Mouse (Mus musculus): ENCODE results near the gene Fbxw17. TPM values are rescaled to one million over a fixed set of nuclear protein-coding genes. Genes with fewer than 3 reads are reported as not detected.
"Not testable (repeated sequence)": the region's sequence is repeated elsewhere in the genome, so short reads cannot be mapped to it uniquely, and the experiment has no call there.

Gene Fbxw17
- polyA plus RNA-seq, 2 experiments, result 3.4 to 3.5 TPM

GRCm38 (mm10) chr13:50424517-50424916 lies 6.9 kb downstream of the Fbxw17 start:
- TF ChIP-seq EP300 (IDR thresholded peaks at IDR 0.05; ENCODE audit: low read depth) (no peak), CTCF (IDR thresholded peaks at IDR 0.05; ENCODE audit: low read depth) (no peak)
- Histone ChIP-seq H3K9me3 (ENCODE audit: control insufficient read depth, low read length) (no peaks in the 10 kb centered on the region), H3K4me2 (ENCODE audit: low read depth) (no peak overlapping the region), H3K27ac (no peak overlapping the region), H3K36me3 (replicated peaks; ENCODE audit: control insufficient read depth, insufficient read depth, low read depth) (no peaks in the 10 kb centered on the region), H3K27me3 (ENCODE audit: control insufficient read depth, insufficient read depth, low read length) (no peaks in the 10 kb centered on the region), H3K4me1 (replicated peaks; ENCODE audit: control insufficient read depth in 2 of 2, insufficient read depth in 2 of 2, low read length in 1 of 2) (no peaks in the 10 kb centered on the region; a peak in 1 of 4 replicates), H3K4me3 (ENCODE audit: insufficient read depth in 1 of 2, low read depth in 2 of 2, low read length in 2 of 2) (no peak overlapping the region), H3K9ac (replicated peaks) (no peak overlapping the region)
- ATAC-seq (ENCODE audit: insufficient read depth) (no peak), DNase-seq (ENCODE audit: low read depth in 3 of 3, low spot score in 3 of 3) (no peak)
- WGBS (ENCODE audit: insufficient replicate concordance), result 79% methylated on average over 2 of the region's 2 CpGs

- H3K4me3 ChIP-seq (ENCODE audit: insufficient read depth in 1 of 2, low read depth in 2 of 2, low read length in 2 of 2), result no peak overlapping the region
- H3K36me3 ChIP-seq (replicated peaks; ENCODE audit: control insufficient read depth, insufficient read depth, low read depth), result no peaks in the 10 kb centered on the region
- H3K27me3 ChIP-seq (ENCODE audit: control insufficient read depth, insufficient read depth, low read length), result no peaks in the 10 kb centered on the region
- no peak overlapping the region for H3K4me2 ChIP-seq (ENCODE audit: low read depth)
- TF ChIP-seq CTCF (IDR thresholded peaks at IDR 0.05; ENCODE audit: low read depth), result no peak
- TF ChIP-seq EP300 (IDR thresholded peaks at IDR 0.05; ENCODE audit: low read depth), result no peak
- H3K9ac ChIP-seq (replicated peaks), result no peak overlapping the region
- no peak overlapping the region for H3K27ac ChIP-seq
- ATAC-seq (ENCODE audit: insufficient read depth) (no peak), DNase-seq (ENCODE audit: low read depth in 3 of 3, low spot score in 3 of 3) (no peak)
- 59% methylated on average over 4 of the region's 4 CpGs for WGBS (ENCODE audit: insufficient replicate concordance)
- H3K9me3 ChIP-seq (ENCODE audit: control insufficient read depth, low read length), result no peaks in the 10 kb centered on the region
- H3K4me1 ChIP-seq (replicated peaks; ENCODE audit: control insufficient read depth in 2 of 2, insufficient read depth in 2 of 2, low read length in 1 of 2), result no peaks in the 10 kb centered on the region; a peak in 1 of 4 replicates
Measured at GRCm38 (mm10) chr13:50426686-50427085, 9.0 kb downstream of the Fbxw17 start.

- H3K9ac ChIP-seq (replicated peaks), result no peak within 1 kb of the TSS
- no peaks in the 10 kb centered on the region for H3K36me3 ChIP-seq (replicated peaks; ENCODE audit: control insufficient read depth, insufficient read depth, low read depth)
- no peaks in the 10 kb centered on the region for H3K4me1 ChIP-seq (replicated peaks; ENCODE audit: control insufficient read depth in 2 of 2, insufficient read depth in 2 of 2, low read length in 1 of 2)
- TF ChIP-seq CTCF (IDR thresholded peaks at IDR 0.05; ENCODE audit: low read depth), result no peak
- no peak for TF ChIP-seq EP300 (IDR thresholded peaks at IDR 0.05; ENCODE audit: low read depth)
- no peak within 1 kb of the TSS for H3K4me2 ChIP-seq (ENCODE audit: low read depth)
- no peaks in the 10 kb centered on the region for H3K9me3 ChIP-seq (ENCODE audit: control insufficient read depth, low read length)
- DNase-seq (ENCODE audit: low read depth in 3 of 3, low spot score in 3 of 3) (no peak), ATAC-seq (ENCODE audit: insufficient read depth) (no peak)
- no peak within 1 kb of the TSS for H3K27ac ChIP-seq
- 58% methylated on average over 2 of the region's 2 CpGs for WGBS (ENCODE audit: insufficient replicate concordance)
- no peak within 1 kb of the TSS for H3K4me3 ChIP-seq (ENCODE audit: insufficient read depth in 1 of 2, low read depth in 2 of 2, low read length in 2 of 2)
- H3K27me3 ChIP-seq (ENCODE audit: control insufficient read depth, insufficient read depth, low read length), result no peaks in the 10 kb centered on the region
Measured at GRCm38 (mm10) chr13:50443812-50444211, 26.1 kb downstream of the Fbxw17 start, which contains the start of gene Gm47429. Gene Gm47429, minus strand, starts transcription at chr13:50443912.

GRCm38 (mm10) chr13:50445261-50445660 lies 27.6 kb downstream of the Fbxw17 start:
- no peaks in the 10 kb centered on the region for H3K36me3 ChIP-seq (replicated peaks; ENCODE audit: control insufficient read depth, insufficient read depth, low read depth)
- no peak overlapping the region for H3K4me3 ChIP-seq (ENCODE audit: insufficient read depth in 1 of 2, low read depth in 2 of 2, low read length in 2 of 2)
- no peak for TF ChIP-seq CTCF (IDR thresholded peaks at IDR 0.05; ENCODE audit: low read depth)
- no peak for TF ChIP-seq EP300 (IDR thresholded peaks at IDR 0.05; ENCODE audit: low read depth)
- no peak overlapping the region for H3K9ac ChIP-seq (replicated peaks)
- H3K9me3 ChIP-seq (ENCODE audit: control insufficient read depth, low read length), result no peaks in the 10 kb centered on the region
- DNase-seq (ENCODE audit: low read depth in 3 of 3, low spot score in 3 of 3) (no peak), ATAC-seq (ENCODE audit: insufficient read depth) (no peak)
- H3K27me3 ChIP-seq (ENCODE audit: control insufficient read depth, insufficient read depth, low read length), result no peaks in the 10 kb centered on the region
- 43% methylated on average over 4 of the region's 4 CpGs for WGBS (ENCODE audit: insufficient replicate concordance)
- H3K27ac ChIP-seq, result no peak overlapping the region
- H3K4me2 ChIP-seq (ENCODE audit: low read depth), result no peak overlapping the region
- no peaks in the 10 kb centered on the region for H3K4me1 ChIP-seq (replicated peaks; ENCODE audit: control insufficient read depth in 2 of 2, insufficient read depth in 2 of 2, low read length in 1 of 2)

GRCm38 (mm10) chr13:50452266-50452665 lies 34.6 kb downstream of the Fbxw17 start:
- not testable (repeated sequence) for H3K4me1 ChIP-seq (replicated peaks; ENCODE audit: control insufficient read depth in 2 of 2, insufficient read depth in 2 of 2, low read length in 1 of 2); H3K9ac ChIP-seq (replicated peaks); H3K36me3 ChIP-seq (replicated peaks; ENCODE audit: control insufficient read depth, insufficient read depth, low read depth); ATAC-seq (ENCODE audit: insufficient read depth); DNase-seq (ENCODE audit: low read depth in 3 of 3, low spot score in 3 of 3); H3K27ac ChIP-seq; H3K27me3 ChIP-seq (ENCODE audit: control insufficient read depth, insufficient read depth, low read length); H3K4me2 ChIP-seq (ENCODE audit: low read depth); H3K9me3 ChIP-seq (ENCODE audit: control insufficient read depth, low read length); H3K4me3 ChIP-seq (ENCODE audit: insufficient read depth in 1 of 2, low read depth in 2 of 2, low read length in 2 of 2)
- WGBS (ENCODE audit: insufficient replicate concordance), result 53% methylated on average over 9 of the region's 9 CpGs
